Mouse (Mus musculus): ENCODE results near the gene Gm9195. TPM values are rescaled to one million over a fixed set of nuclear protein-coding genes. Genes with fewer than 3 reads are reported as not detected.

Gm9195 gene
- not detected in 2 replicates for polyA plus RNA-seq (2015; fragmentation: Nextera tagmentation; extraction: Ambion mirVana)

DNA sequence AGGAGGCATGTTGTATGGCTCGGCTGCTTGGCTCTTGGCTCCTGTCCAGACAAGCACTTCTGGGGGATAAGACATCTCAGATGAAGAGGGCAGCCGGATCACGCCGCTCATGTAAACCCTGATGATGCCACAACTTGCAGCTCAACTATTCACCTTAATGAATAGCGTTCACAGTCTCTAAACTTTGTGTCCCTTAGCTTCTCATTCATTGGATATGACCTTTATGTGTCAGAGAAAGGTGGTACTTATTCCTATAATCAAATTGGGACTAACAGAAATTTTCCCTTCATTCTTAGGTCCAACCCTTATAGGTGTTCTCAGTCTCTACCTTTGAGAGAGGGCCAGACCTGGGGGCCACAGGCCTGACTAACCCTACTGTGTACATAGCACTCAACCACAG, at the start of gene Gm9195:
Gm9195 (minus strand) TSS at position 101 of the 400 bp plus-strand sequence.
- Histone ChIP-seq H3K36me3 (ENCODE audit: poor library complexity, severe bottlenecking) (no peaks in the 10 kb centered on the region), H3K27ac (no peak within 1 kb of the TSS), H3K4me1 (no peaks in the 10 kb centered on the region), H3K9ac (no peak within 1 kb of the TSS), H3K27me3 (no peaks in the 10 kb centered on the region), H3K4me3 (no peak within 1 kb of the TSS), H3K4me2 (no peak within 1 kb of the TSS), H3K9me3 (replicated peaks) (no peaks in the 10 kb centered on the region)
- no peak for ATAC-seq
- 84% methylated on average over 5 of the region's 5 CpGs for WGBS

DNA sequence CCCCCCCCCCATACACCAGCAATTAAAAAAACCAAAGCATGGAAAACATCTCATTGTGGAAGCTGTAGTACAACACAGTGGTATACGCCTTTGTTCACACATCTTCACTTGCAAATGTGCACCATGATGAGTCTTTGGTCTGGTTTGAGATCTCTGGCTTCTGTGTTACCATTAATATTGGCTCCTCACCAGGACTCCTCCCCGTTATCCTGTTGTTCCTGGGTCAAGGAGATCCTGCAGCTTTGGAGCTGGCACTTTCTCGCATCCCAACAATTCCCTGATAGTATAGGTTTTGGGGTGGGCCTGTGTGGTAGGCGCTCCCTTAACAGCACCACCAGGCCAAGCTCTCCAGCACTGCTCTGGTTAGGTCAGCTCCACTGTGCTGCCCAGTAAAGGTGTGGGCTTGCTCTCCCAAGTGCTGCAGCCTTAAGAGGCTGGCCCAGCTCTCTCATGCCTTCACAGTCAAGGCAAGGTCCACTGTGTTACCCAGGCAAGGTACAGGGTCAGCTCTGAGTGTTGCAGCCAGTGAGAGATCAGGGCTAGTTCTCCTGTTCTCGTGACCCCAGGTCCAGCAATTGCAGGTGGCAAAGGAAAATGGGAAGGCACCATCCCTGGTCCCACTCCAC, 44.9 kb upstream of the Gm9195 start:
- no peak overlapping the region for H3K4me2 ChIP-seq
- H3K9me3 ChIP-seq (replicated peaks) = no peaks in the 10 kb centered on the region
- H3K27me3 ChIP-seq = peaks cover 17% of the 10 kb centered on the region
- WGBS = 94% methylated on average over 5 of the region's 5 CpGs
- H3K9ac ChIP-seq = no peak overlapping the region
- H3K4me1 ChIP-seq = peaks cover 12% of the 10 kb centered on the region
- ATAC-seq = no peak
- H3K27ac ChIP-seq = no peak overlapping the region
- H3K36me3 ChIP-seq (ENCODE audit: poor library complexity, severe bottlenecking) = peaks cover 25% of the 10 kb centered on the region
- H3K4me3 ChIP-seq = no peak overlapping the region

GRCm38 (mm10) chr14:72533862-72534261, 42.2 kb upstream of the Gm9195 start:
- 88% methylated on average over 7 of the region's 7 CpGs for WGBS
- no peak overlapping the region for H3K4me3 ChIP-seq
- no peak for ATAC-seq
- peaks cover 12% of the 10 kb centered on the region for H3K4me1 ChIP-seq
- H3K27ac ChIP-seq = no peak overlapping the region
- no peak overlapping the region for H3K4me2 ChIP-seq
- H3K36me3 ChIP-seq (ENCODE audit: poor library complexity, severe bottlenecking) = peaks cover 4% of the 10 kb centered on the region
- H3K27me3 ChIP-seq = peaks cover 25% of the 10 kb centered on the region
- no peaks in the 10 kb centered on the region for H3K9me3 ChIP-seq (replicated peaks)
- no peak overlapping the region for H3K9ac ChIP-seq

GRCm38 (mm10) chr14:72532028-72532917, 40.6 kb upstream of the Gm9195 start:
- Histone ChIP-seq H3K9ac (peak overlapping the region; percentile 59), H3K4me3 (peak overlapping the region; percentile 52), H3K4me1 (peaks cover 12% of the 10 kb centered on the region), H3K9me3 (replicated peaks) (no peaks in the 10 kb centered on the region), H3K4me2 (peak overlapping the region; percentile 97), H3K27ac (no peak overlapping the region), H3K36me3 (ENCODE audit: poor library complexity, severe bottlenecking) (peaks cover 3% of the 10 kb centered on the region; the same call in 1 of the 2 replicates), H3K27me3 (peaks cover 25% of the 10 kb centered on the region)
- 1% methylated on average over 54 of the region's 54 CpGs for WGBS
- peak; percentile 88 for ATAC-seq

DNA sequence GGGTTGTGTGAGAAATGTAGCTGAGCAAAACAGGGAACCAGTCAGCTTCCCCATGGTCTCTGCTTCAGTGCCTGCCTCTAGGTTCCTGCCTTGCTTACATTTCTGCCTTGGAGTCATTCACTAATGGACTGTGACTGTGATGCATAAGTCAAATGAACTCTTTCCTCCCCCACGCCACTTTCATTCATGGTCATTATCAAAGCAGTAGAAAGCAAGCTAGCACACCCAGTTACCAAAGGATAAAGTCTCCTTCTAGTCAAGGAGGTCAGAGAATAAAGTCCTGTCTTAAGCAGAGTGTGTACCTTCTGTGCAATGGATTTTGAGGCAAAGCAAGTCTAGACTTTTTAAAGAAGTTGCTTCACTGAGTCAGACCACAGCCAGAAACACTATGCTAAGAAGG, 35.5 kb upstream of the Gm9195 start:
- peaks cover 6% of the 10 kb centered on the region for H3K4me1 ChIP-seq
- no peak overlapping the region for H3K9ac ChIP-seq
- H3K27me3 ChIP-seq = peaks cover 14% of the 10 kb centered on the region
- ATAC-seq = no peak
- H3K36me3 ChIP-seq (ENCODE audit: poor library complexity, severe bottlenecking) = no peaks in the 10 kb centered on the region
- no peaks in the 10 kb centered on the region for H3K9me3 ChIP-seq (replicated peaks)
- WGBS = 71% methylated on average over 1 of the region's 1 CpGs
- H3K4me2 ChIP-seq = no peak overlapping the region
- no peak overlapping the region for H3K27ac ChIP-seq
- H3K4me3 ChIP-seq = no peak overlapping the region

DNA sequence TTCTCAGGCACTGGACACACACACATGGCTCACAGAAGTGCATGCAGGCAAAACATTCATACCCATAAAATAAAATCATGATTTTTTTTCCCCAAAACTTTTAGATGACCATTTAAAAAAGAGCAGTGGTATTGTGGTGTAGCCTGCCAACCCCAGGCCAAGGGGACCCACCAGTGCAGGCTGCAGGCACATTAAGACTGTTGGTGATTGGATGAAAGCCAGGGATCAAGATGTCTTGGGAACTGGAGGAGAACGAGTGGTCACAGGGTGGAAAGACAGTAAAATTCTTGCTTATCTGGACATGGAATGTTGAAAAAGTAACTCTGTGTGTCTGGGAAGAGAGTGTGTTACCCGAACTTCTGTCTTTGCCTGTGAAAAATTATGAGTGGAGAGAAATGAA, 27.9 kb upstream of the Gm9195 start:
- H3K9me3 ChIP-seq (replicated peaks) = no peaks in the 10 kb centered on the region
- H3K27me3 ChIP-seq = no peaks in the 10 kb centered on the region
- H3K4me1 ChIP-seq = no peaks in the 10 kb centered on the region
- H3K9ac ChIP-seq = no peak overlapping the region
- no peaks in the 10 kb centered on the region for H3K36me3 ChIP-seq (ENCODE audit: poor library complexity, severe bottlenecking)
- H3K27ac ChIP-seq = no peak overlapping the region
- WGBS = 60% methylated on average over 2 of the region's 2 CpGs
- ATAC-seq = no peak
- no peak overlapping the region for H3K4me3 ChIP-seq
- H3K4me2 ChIP-seq = no peak overlapping the region

GRCm38 (mm10) chr14:72518786-72519185, 27.1 kb upstream of the Gm9195 start:
- ATAC-seq = no peak

GRCm38 (mm10) chr14:72516376-72516775, 24.7 kb upstream of the Gm9195 start:
- WGBS = 24% methylated on average over 5 of the region's 5 CpGs
- H3K4me3 ChIP-seq = no peak overlapping the region
- peak; percentile 59; the same call in 1 of the 2 replicates for ATAC-seq
- no peaks in the 10 kb centered on the region for H3K36me3 ChIP-seq (ENCODE audit: poor library complexity, severe bottlenecking)
- no peak overlapping the region for H3K27ac ChIP-seq
- no peak overlapping the region for H3K4me2 ChIP-seq
- H3K4me1 ChIP-seq = no peaks in the 10 kb centered on the region
- H3K27me3 ChIP-seq = no peaks in the 10 kb centered on the region
- H3K9ac ChIP-seq = no peak overlapping the region
- no peaks in the 10 kb centered on the region for H3K9me3 ChIP-seq (replicated peaks)

More at GRCm38 (mm10) chr14:72518786-72519185, 27.1 kb upstream of the Gm9195 start:
- H3K36me3 ChIP-seq (ENCODE audit: poor library complexity, severe bottlenecking) = no peaks in the 10 kb centered on the region
- no peak overlapping the region for H3K27ac ChIP-seq
- H3K4me1 ChIP-seq = no peaks in the 10 kb centered on the region
- no peaks in the 10 kb centered on the region for H3K9me3 ChIP-seq (replicated peaks)
- WGBS = 85% methylated on average over 6 of the region's 6 CpGs
- no peaks in the 10 kb centered on the region for H3K27me3 ChIP-seq
- H3K4me3 ChIP-seq = no peak overlapping the region
- no peak overlapping the region for H3K4me2 ChIP-seq
- no peak overlapping the region for H3K9ac ChIP-seq

DNA sequence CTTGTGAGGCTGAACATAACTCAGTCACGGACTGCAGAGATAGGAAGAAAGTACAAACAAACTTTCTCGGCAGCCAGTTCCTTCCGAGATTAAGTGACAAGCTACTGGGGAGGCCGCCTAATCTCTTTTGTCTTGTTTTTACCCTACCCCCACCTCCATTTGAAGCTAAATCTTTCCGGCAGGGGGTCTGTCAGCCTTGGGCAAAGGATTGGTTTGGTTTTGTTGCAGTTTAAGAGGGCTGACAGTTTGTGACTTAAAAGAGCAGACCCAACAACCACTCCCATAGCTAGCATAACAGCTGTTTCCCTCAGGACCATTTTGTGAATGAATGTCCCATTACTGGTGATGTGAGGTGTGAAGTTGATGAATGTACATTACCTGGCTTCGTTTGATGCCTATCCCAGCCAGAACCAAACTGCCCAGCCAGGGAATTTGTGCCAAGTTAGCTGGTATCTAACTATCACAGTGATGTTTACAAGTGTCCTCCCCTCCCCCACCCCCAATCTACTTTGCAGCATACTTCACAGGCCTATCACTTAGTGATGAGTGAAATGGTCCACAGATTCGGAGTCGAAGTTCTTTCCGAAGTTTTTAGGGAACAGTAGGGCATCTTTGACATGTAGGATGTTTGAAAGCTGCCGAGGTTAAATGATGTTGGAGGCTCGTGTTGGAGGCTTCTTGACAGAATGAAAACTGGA, 15.2 kb upstream of the Gm9195 start:
- 0 out of 2 replicates have a peak overlapping the region, but pooled peaks have one; percentile 52 for H3K9ac ChIP-seq

GRCm38 (mm10) chr14:72506018-72506722, 14.5 kb upstream of the Gm9195 start:
- 6% methylated on average over 11 of the region's 12 CpGs for WGBS
- peak overlapping the region; percentile 52; the same call in 1 of the 2 replicates for H3K9ac ChIP-seq
- H3K36me3 ChIP-seq (ENCODE audit: poor library complexity, severe bottlenecking) = no peaks in the 10 kb centered on the region
- H3K4me1 ChIP-seq = peaks cover 10% of the 10 kb centered on the region
- H3K4me3 ChIP-seq = peak overlapping the region; percentile 27
- H3K9me3 ChIP-seq (replicated peaks) = no peaks in the 10 kb centered on the region
- H3K27ac ChIP-seq = no peak overlapping the region
- ATAC-seq = peak; percentile 45; the same call in 1 of the 2 replicates
- H3K4me2 ChIP-seq = peak overlapping the region; percentile 50
- H3K27me3 ChIP-seq = no peaks in the 10 kb centered on the region

More for the DNA sequence above, 15.2 kb upstream of the Gm9195 start:
- WGBS = 13% methylated on average over 11 of the region's 11 CpGs
- ATAC-seq = no peak
- Histone ChIP-seq H3K4me2 (peak overlapping the region; percentile 50), H3K4me3 (peak overlapping the region; percentile 27), H3K27me3 (no peaks in the 10 kb centered on the region), H3K36me3 (ENCODE audit: poor library complexity, severe bottlenecking) (no peaks in the 10 kb centered on the region), H3K9me3 (replicated peaks) (no peaks in the 10 kb centered on the region), H3K27ac (no peak overlapping the region), H3K4me1 (peaks cover 10% of the 10 kb centered on the region)

DNA sequence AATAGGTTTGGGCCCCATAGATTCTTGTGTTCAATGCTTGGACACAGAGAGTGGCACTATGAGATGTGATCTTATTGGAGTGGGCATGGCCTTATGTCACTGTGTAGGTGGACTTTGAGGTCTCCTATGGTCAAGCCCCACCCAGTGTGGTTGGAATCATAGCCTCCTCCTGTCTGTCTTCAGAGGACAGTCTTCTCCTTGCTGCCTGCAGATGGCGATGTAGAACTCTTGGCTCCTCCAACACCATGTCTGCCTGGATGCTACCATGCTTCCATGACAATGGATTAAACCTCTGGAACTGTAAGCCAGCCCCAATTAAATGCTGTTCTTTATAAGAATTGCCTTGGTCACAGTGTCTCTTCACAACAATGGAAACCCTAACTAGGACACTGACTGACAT, 13.3 kb upstream of the Gm9195 start:
- WGBS = 94% methylated on average over 1 of the region's 1 CpGs
- H3K4me1 ChIP-seq = peaks cover 10% of the 10 kb centered on the region
- H3K27me3 ChIP-seq = no peaks in the 10 kb centered on the region
- H3K27ac ChIP-seq = no peak overlapping the region
- no peak overlapping the region for H3K9ac ChIP-seq
- H3K4me2 ChIP-seq = no peak overlapping the region
- no peak overlapping the region for H3K4me3 ChIP-seq
- no peaks in the 10 kb centered on the region for H3K36me3 ChIP-seq (ENCODE audit: poor library complexity, severe bottlenecking)
- H3K9me3 ChIP-seq (replicated peaks) = no peaks in the 10 kb centered on the region
- ATAC-seq = no peak

Measured in forebrain, embryonic 13.5 days (tissue).